Mouse (Mus musculus): ENCODE measurements around the gene Cep19. TPM values are rescaled to one million over a fixed set of nuclear protein-coding genes. Genes with fewer than 3 reads are reported as not detected.

The Cep19 gene
- polyA plus RNA-seq, 1 experiment: 6.6 TPM

DNA sequence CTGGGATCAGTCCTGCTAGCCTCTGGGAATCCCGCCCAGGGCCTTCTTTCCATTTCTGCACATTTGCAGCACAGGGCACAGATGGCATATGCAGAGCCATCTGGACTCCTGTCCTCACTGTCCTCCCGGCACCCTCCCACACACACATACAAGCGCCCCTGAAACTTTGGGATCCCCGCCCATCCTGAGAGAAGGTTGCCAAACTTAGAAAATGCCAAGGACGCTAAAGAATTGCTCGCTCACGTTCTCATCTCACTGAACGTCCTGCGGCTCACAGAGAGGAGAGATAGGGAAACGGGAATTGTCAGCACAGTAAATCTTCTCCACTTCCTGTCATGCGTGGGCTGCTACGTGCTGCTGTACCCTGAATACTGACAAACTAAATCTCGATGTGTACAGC is 54.8 kb downstream of the Cep19 start:
- Histone ChIP-seq H3K4me3 (no peak overlapping the region), H3ac (ENCODE audit: control insufficient read depth, insufficient read length) (no peak overlapping the region), H3K27me3 (ENCODE audit: control insufficient read depth, insufficient read depth, insufficient read length) (peaks cover 22% of the 10 kb centered on the region), H3K79me2 (ENCODE audit: control insufficient read depth, insufficient read depth) (no peaks in the 10 kb centered on the region), H3K4me2 (ENCODE audit: low read depth) (no peak overlapping the region), H3K36me3 (ENCODE audit: control insufficient read depth, insufficient read depth) (no peaks in the 10 kb centered on the region)
- no peak for TF ChIP-seq TCF3 (IDR thresholded peaks at IDR 0.05; ENCODE audit: insufficient read length, low read depth)
- TF ChIP-seq MYOG (IDR thresholded peaks at IDR 0.05; ENCODE audit: control insufficient read depth in 1 of 3, insufficient read depth in 1 of 3, insufficient read length in 2 of 3, low read depth in 2 of 3): no peak
- TF ChIP-seq REST (IDR thresholded peaks at IDR 0.05; ENCODE audit: insufficient read depth, insufficient read length): no peak
- TF ChIP-seq E2F4 (IDR thresholded peaks at IDR 0.05; ENCODE audit: insufficient read depth): no peak
- no peak for TF ChIP-seq MYOD1 (IDR thresholded peaks at IDR 0.05; ENCODE audit: control insufficient read depth in 1 of 3, insufficient read length in 2 of 3, low read depth in 2 of 3)
- TF ChIP-seq MAX (IDR thresholded peaks at IDR 0.05; ENCODE audit: low read depth): no peak
- no peak for TF ChIP-seq USF1 (IDR thresholded peaks at IDR 0.05; ENCODE audit: low read depth)
- no peak for TF ChIP-seq TCF12 (IDR thresholded peaks at IDR 0.05; ENCODE audit: insufficient read depth, poor library complexity, severe bottlenecking)
- no peak for TF ChIP-seq CEBPB (IDR thresholded peaks at IDR 0.05; ENCODE audit: insufficient read depth, poor library complexity, severe bottlenecking)
- no peak for TF ChIP-seq POLR2A (IDR thresholded peaks at IDR 0.05; ENCODE audit: insufficient read length, low read depth)
- TF ChIP-seq SRF (IDR thresholded peaks at IDR 0.05; ENCODE audit: control insufficient read depth, insufficient read length, low read depth): no peak
- TF ChIP-seq POLR2AphosphoS2 (IDR thresholded peaks at IDR 0.05; ENCODE audit: insufficient read length, low read depth): no peak

DNA sequence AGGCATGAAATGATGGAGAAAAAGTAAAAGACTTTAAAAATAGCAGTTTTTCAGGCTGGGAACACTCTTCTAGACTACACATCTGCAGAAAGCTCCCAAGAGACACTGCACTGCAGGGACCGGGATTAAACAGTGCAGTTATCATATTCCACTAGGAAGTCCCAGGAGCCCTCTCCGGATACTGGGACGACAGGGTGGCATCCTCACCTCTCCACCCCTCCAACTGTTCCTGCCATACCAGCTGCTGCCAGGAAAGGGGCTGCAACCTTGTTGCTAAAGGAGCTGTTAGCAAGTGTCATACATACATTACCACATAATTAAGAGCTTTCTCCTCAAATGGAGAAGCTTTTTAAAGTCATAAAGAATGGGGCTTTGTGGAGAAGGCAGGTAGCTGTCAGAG is 57.1 kb downstream of the Cep19 start:
- no peak overlapping the region for H3K4me2 ChIP-seq (ENCODE audit: low read depth)
- no peaks in the 10 kb centered on the region for H3K79me2 ChIP-seq (ENCODE audit: control insufficient read depth, insufficient read depth)
- no peak overlapping the region for H3ac ChIP-seq (ENCODE audit: control insufficient read depth, insufficient read length)
- H3K36me3 ChIP-seq (ENCODE audit: control insufficient read depth, insufficient read depth): no peaks in the 10 kb centered on the region
- no peak overlapping the region for H3K4me3 ChIP-seq
- peaks cover 22% of the 10 kb centered on the region for H3K27me3 ChIP-seq (ENCODE audit: control insufficient read depth, insufficient read depth, insufficient read length)
- TF ChIP-seq MAX (IDR thresholded peaks at IDR 0.05; ENCODE audit: low read depth): no peak
- TF ChIP-seq TCF3 (IDR thresholded peaks at IDR 0.05; ENCODE audit: insufficient read length, low read depth): no peak
- no peak for TF ChIP-seq POLR2A (IDR thresholded peaks at IDR 0.05; ENCODE audit: insufficient read length, low read depth)
- no peak for TF ChIP-seq TCF12 (IDR thresholded peaks at IDR 0.05; ENCODE audit: insufficient read depth, poor library complexity, severe bottlenecking)
- TF ChIP-seq USF1 (IDR thresholded peaks at IDR 0.05; ENCODE audit: low read depth): no peak
- TF ChIP-seq SRF (IDR thresholded peaks at IDR 0.05; ENCODE audit: control insufficient read depth, insufficient read length, low read depth): no peak
- TF ChIP-seq E2F4 (IDR thresholded peaks at IDR 0.05; ENCODE audit: insufficient read depth): no peak
- TF ChIP-seq CEBPB (IDR thresholded peaks at IDR 0.05; ENCODE audit: insufficient read depth, poor library complexity, severe bottlenecking): no peak
- TF ChIP-seq MYOD1 (IDR thresholded peaks at IDR 0.05; ENCODE audit: control insufficient read depth in 1 of 3, insufficient read length in 2 of 3, low read depth in 2 of 3): no peak
- no peak for TF ChIP-seq POLR2AphosphoS2 (IDR thresholded peaks at IDR 0.05; ENCODE audit: insufficient read length, low read depth)
- no peak for TF ChIP-seq MYOG (IDR thresholded peaks at IDR 0.05; ENCODE audit: control insufficient read depth in 1 of 3, insufficient read depth in 1 of 3, insufficient read length in 2 of 3, low read depth in 2 of 3)
- no peak for TF ChIP-seq REST (IDR thresholded peaks at IDR 0.05; ENCODE audit: insufficient read depth, insufficient read length)

DNA sequence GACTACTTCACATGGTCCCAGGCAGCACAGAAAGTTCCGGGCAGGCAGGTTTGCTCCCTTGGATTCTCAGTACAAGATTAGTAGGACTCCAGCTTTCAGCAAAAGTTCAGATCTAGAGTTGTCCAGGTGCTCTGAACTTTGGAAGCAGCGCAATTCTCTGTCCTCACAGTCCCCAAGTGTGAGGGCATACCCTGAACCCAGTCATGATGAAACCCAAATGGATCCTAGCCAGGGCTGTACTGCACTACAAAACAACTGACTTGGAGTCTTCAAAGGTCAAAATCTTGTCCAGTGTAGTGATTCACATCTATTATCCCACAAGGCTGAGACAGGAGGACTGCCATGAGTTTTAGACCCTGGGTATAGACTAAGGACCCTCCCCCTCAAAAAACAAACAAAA is 57.8 kb downstream of the Cep19 start:
- Histone ChIP-seq H3K79me2 (ENCODE audit: control insufficient read depth, insufficient read depth) (no peaks in the 10 kb centered on the region), H3ac (ENCODE audit: control insufficient read depth, insufficient read length) (no peak overlapping the region), H3K4me3 (no peak overlapping the region), H3K36me3 (ENCODE audit: control insufficient read depth, insufficient read depth) (no peaks in the 10 kb centered on the region), H3K27me3 (ENCODE audit: control insufficient read depth, insufficient read depth, insufficient read length) (peaks cover 23% of the 10 kb centered on the region), H3K4me2 (ENCODE audit: low read depth) (no peak overlapping the region)
- TF ChIP-seq MYOG (IDR thresholded peaks at IDR 0.05; ENCODE audit: control insufficient read depth in 1 of 3, insufficient read depth in 1 of 3, insufficient read length in 2 of 3, low read depth in 2 of 3): no peak
- TF ChIP-seq MYOD1 (IDR thresholded peaks at IDR 0.05; ENCODE audit: control insufficient read depth in 1 of 3, insufficient read length in 2 of 3, low read depth in 2 of 3): no peak
- TF ChIP-seq E2F4 (IDR thresholded peaks at IDR 0.05; ENCODE audit: insufficient read depth): no peak
- TF ChIP-seq SRF (IDR thresholded peaks at IDR 0.05; ENCODE audit: control insufficient read depth, insufficient read length, low read depth): no peak
- no peak for TF ChIP-seq TCF3 (IDR thresholded peaks at IDR 0.05; ENCODE audit: insufficient read length, low read depth)
- TF ChIP-seq MAX (IDR thresholded peaks at IDR 0.05; ENCODE audit: low read depth): no peak
- TF ChIP-seq POLR2AphosphoS2 (IDR thresholded peaks at IDR 0.05; ENCODE audit: insufficient read length, low read depth): no peak
- no peak for TF ChIP-seq CEBPB (IDR thresholded peaks at IDR 0.05; ENCODE audit: insufficient read depth, poor library complexity, severe bottlenecking)
- TF ChIP-seq TCF12 (IDR thresholded peaks at IDR 0.05; ENCODE audit: insufficient read depth, poor library complexity, severe bottlenecking): no peak
- TF ChIP-seq POLR2A (IDR thresholded peaks at IDR 0.05; ENCODE audit: insufficient read length, low read depth): no peak
- no peak for TF ChIP-seq REST (IDR thresholded peaks at IDR 0.05; ENCODE audit: insufficient read depth, insufficient read length)
- TF ChIP-seq USF1 (IDR thresholded peaks at IDR 0.05; ENCODE audit: low read depth): no peak

Other genes starting within 250 kb of the Cep19 start
- gene Meltf, start 221.0 kb upstream of the Cep19 start, polyA plus RNA-seq (2012; fragmentation: generic; extraction: Trizol): not detected
- gene Pigz, start 165.9 kb upstream of the Cep19 start, polyA plus RNA-seq (2012; fragmentation: generic; extraction: Trizol): 0.07 TPM
- gene 0610012G03Rik, start 151.3 kb upstream of the Cep19 start, polyA plus RNA-seq (2012; fragmentation: generic; extraction: Trizol): 66.6 TPM
- 19.9 TPM for gene Ncbp2, start 151.3 kb upstream of the Cep19 start, polyA plus RNA-seq (2012; fragmentation: generic; extraction: Trizol)
- gene Senp5, start 96.5 kb upstream of the Cep19 start, polyA plus RNA-seq (2012; fragmentation: generic; extraction: Trizol): 8.0 TPM
- gene Pak2, start 20.5 kb upstream of the Cep19 start, polyA plus RNA-seq (2012; fragmentation: generic; extraction: Trizol): 10.9 TPM
- gene Pigx, start 60 bp upstream of the Cep19 start, polyA plus RNA-seq (2012; fragmentation: generic; extraction: Trizol): 19.4 TPM
- not detected for gene Nrros, start 65.8 kb downstream of the Cep19 start, polyA plus RNA-seq (2012; fragmentation: generic; extraction: Trizol)
- not detected for gene Bex6, start 80.0 kb downstream of the Cep19 start, polyA plus RNA-seq (2012; fragmentation: generic; extraction: Trizol)
- gene Fbxo45, start 147.4 kb downstream of the Cep19 start, polyA plus RNA-seq (2012; fragmentation: generic; extraction: Trizol): 3.9 TPM
- gene Wdr53, start 147.4 kb downstream of the Cep19 start, polyA plus RNA-seq (2012; fragmentation: generic; extraction: Trizol): 6.9 TPM
- not detected for gene Smco1, start 171.7 kb downstream of the Cep19 start, polyA plus RNA-seq (2012; fragmentation: generic; extraction: Trizol)
- 4.5 TPM for gene Rnf168, start 177.7 kb downstream of the Cep19 start, polyA plus RNA-seq (2012; fragmentation: generic; extraction: Trizol)
- gene Ubxn7, start 232.5 kb downstream of the Cep19 start, polyA plus RNA-seq (2012; fragmentation: generic; extraction: Trizol): 11.9 TPM

Data from myocyte (in vitro differentiated cells).